Mouse (Mus musculus) kidney, embryonic 15.5 days (tissue): ENCODE measurements around the gene Gm19684. TPM values are rescaled to one million over a fixed set of nuclear protein-coding genes. Genes with fewer than 3 reads are reported as not detected.
"Not testable (repeated sequence)": the region's sequence is repeated elsewhere in the genome, so short reads cannot be mapped to it uniquely, and the experiment has no call there.

Source experiments
- ATAC-seq: fragments of 200-750 bp; cut with Nextera tagmentation; replicated peaks from 2 replicates; pipeline ENCODE4 v1.8.0; 2017; ENCODE audit warnings: moderate TSS enrichment; ENCODE audit not compliant: low FRiP score
- H3K27ac ChIP-seq: fragments of 300-500 bp; sonication (generic); 2 replicates; pipeline ENCODE4 v1.5.1; 2015; ENCODE audit warnings: mild to moderate bottlenecking, inconsistent platforms
- H3K27me3 ChIP-seq: fragments of 300-500 bp; sonication (generic); 2 replicates; pipeline ENCODE4 v1.6.1; 2015; ENCODE audit warnings: inconsistent platforms
- H3K36me3 ChIP-seq: fragments of 300-500 bp; sonication (generic); 2 replicates; pipeline ENCODE4 v1.6.1; 2015; ENCODE audit warnings: inconsistent platforms
- H3K4me1 ChIP-seq: fragments of 300-500 bp; sonication (generic); 2 replicates; pipeline ENCODE4 v1.6.1; 2015; ENCODE audit warnings: inconsistent platforms
- H3K4me2 ChIP-seq: fragments of 300-500 bp; sonication (generic); 2 replicates; pipeline ENCODE4 v1.6.1; 2015; ENCODE audit warnings: moderate library complexity, mild to moderate bottlenecking, inconsistent platforms
- H3K4me3 ChIP-seq: fragments of 300-500 bp; sonication (generic); replicated peaks from 2 replicates; pipeline ENCODE4 v1.5.1; 2015; ENCODE audit warnings: mild to moderate bottlenecking, inconsistent platforms
- H3K9ac ChIP-seq: fragments of 300-500 bp; sonication (generic); 2 replicates; pipeline ENCODE4 v1.6.1; 2015; ENCODE audit warnings: mild to moderate bottlenecking, inconsistent platforms
- H3K9me3 ChIP-seq: fragments of 300-500 bp; sonication (generic); replicated peaks from 2 replicates; pipeline ENCODE4 v1.6.1; 2016; ENCODE audit warnings: inconsistent platforms
- WGBS: fragments of 180-500 bp; shearing (Covaris S2); methylation state at CpG from one replicate; pipeline ENCODE4 v1.1.7; 2015; ENCODE audit warnings: mixed read lengths; 5-methylcytosine and 5-hydroxymethylcytosine counted together
- polyA plus RNA-seq: library from polyadenylated mRNA; unstranded; fragments of >200 nt; fragmentation: Nextera tagmentation; extraction: Ambion mirVana; gene quantifications from 2 replicates; pipeline ENCODE4 v1.2.1, GENCODE M21; 2015

Gm19684 gene
- polyA plus RNA-seq, 1 experiment from 2014 or later, result not detected

DNA sequence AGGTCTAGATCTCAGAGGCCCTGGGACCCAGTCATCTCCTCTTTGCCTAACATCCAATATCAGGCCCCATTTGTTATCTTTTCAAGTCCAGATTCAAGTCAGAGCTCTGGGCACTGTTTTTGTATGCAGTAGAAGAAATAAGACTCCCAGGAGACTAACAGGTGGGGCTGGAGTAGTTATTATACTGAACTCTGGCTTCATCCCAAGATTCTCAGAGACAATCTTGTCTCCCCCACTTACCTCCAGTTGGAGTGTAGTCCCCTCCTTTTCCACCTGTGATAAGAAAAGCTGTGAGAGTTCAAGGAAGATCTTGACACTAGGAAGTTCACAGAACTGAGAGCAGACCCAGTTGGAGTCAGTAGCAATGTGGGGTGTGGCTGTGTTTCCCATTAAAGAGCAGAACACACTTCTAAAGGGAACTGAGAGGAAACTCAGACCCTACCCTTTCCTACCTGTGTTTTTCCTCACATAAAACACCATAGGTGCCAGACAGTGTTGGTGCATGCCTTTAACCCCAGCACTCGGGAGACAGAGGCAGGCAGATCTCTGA lies 14.9 kb downstream of the Gm19684 start:
- ATAC-seq, H3K9me3 ChIP-seq, H3K4me1 ChIP-seq, H3K4me3 ChIP-seq, H3K36me3 ChIP-seq, H3K9ac ChIP-seq, H3K27ac ChIP-seq, H3K4me2 ChIP-seq: not testable (repeated sequence)
- H3K27me3 ChIP-seq, result peaks cover 63% of the 10 kb centered on the region
- WGBS, result 76% methylated on average over 1 of the region's 1 CpGs

DNA sequence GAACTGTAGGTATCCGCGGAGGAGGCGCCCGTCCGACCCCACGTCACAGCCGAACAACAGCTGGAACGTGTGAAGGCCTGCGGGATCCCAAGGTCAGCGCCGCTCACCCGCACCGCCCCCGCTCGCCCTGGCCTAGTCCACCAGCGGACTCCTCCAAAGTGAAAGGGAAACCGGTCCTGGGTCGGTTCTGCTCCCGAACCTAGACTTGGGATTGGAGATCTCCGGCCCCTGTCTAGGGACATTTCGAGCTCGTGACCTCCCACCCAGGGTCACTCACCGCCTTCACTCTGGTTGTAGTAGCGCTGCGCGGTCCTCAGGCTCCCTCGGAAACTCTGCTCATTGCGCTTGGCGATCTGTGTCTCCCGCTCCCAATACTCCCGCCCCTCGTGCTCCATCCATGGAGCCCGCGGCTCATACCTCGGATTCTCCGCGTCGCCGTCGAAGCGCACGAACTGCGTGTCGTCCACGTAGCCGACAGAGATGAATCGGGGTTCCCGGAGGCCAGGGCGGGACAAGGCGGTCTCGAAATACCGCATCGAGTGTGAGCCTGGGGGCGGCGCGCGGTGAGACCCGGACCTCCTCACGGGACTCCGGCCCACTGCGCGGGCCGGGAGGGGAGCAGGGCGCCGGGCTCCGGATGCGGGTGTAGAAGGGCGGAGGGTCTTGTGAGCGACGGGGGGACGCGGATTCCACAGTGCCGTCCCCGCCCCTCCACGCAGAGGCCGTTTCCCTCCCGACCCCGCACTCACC lies 23.8 kb downstream of the Gm19684 start:
- Histone ChIP-seq H3K9me3 (no peaks in the 10 kb centered on the region), H3K36me3 (no peaks in the 10 kb centered on the region), H3K4me1 (peaks cover 11% of the 10 kb centered on the region), H3K4me3 (peak overlapping the region; percentile 41), H3K4me2 (peak overlapping the region; percentile 66), H3K27me3 (peaks cover 81% of the 10 kb centered on the region), H3K9ac (no peak overlapping the region), H3K27ac (no peak overlapping the region)
- ATAC-seq, result 0 out of 2 replicates have a peak, but pooled peaks have one; percentile 54
- 1% methylated on average over 78 of the region's 78 CpGs for WGBS

DNA sequence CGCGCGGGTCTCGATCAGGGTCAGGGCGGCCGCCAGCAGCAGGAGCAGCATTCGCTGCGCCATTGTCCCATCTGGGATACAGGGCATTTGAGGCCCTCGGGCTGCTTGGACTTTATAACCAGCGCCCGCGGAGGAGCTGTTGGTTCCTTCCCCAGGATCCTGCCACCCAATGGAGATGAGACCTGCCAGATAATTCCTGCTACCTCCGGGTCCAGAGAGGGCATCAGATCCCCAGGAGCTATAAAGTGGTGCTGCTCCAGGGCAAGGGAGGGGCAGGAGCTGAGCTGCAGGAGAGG lies 24.3 kb downstream of the Gm19684 start:
- ATAC-seq, H3K9ac ChIP-seq, H3K27ac ChIP-seq, H3K36me3 ChIP-seq, H3K9me3 ChIP-seq: not testable (repeated sequence)
- H3K27me3 ChIP-seq, result peaks cover 80% of the 10 kb centered on the region
- peak overlapping the region; percentile 66 for H3K4me2 ChIP-seq
- 2% methylated on average over 13 of the region's 13 CpGs for WGBS
- H3K4me1 ChIP-seq, result peaks cover 11% of the 10 kb centered on the region
- peak overlapping the region; percentile 41 for H3K4me3 ChIP-seq

DNA sequence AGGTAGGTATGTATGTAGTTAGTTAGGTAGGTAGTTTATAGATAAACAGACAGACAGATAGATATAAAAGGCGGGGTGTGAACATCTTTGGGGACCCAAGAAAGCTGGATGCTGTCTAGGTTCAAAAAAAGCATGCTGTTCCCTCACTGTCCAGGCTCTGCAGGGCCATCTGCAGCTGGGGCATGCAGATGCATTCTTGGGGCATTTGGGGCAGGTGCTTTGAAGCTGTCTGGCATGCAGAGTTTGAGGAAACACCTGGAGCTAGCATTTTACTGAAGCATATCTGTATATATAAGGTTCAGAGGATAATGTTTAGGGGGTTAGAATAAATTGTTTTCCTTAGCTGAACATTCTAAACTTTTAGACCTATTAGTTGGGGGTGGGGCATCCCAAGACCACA lies 25.5 kb downstream of the Gm19684 start:
- H3K9ac ChIP-seq, H3K4me2 ChIP-seq, H3K9me3 ChIP-seq, ATAC-seq, H3K4me3 ChIP-seq, H3K36me3 ChIP-seq, H3K27ac ChIP-seq: not testable (repeated sequence)
- peaks cover 11% of the 10 kb centered on the region for H3K4me1 ChIP-seq
- peaks cover 77% of the 10 kb centered on the region for H3K27me3 ChIP-seq
- 89% methylated on average over 1 of the region's 1 CpGs for WGBS

DNA sequence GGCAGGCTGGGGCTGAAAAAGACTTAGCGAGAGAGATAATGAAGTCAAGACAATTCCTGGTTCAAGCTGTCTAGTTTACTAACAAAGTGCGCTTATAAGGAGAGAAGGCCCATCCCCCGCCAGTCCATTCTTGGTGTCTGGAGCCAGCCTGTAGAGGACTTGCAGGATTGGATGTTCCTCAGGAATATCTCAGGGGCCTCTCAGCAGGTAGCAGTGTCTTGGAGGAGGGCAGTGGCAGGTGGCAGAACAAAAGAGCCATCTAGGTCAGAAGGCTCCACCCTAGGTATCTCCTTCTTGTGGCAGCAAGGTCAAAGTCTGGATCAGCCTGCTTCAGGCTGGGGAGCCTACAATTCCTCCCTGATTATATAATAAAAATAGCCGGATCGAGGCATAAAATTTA lies 27.0 kb downstream of the Gm19684 start:
- Histone ChIP-seq H3K4me1 (peaks cover 11% of the 10 kb centered on the region), H3K27me3 (peaks cover 79% of the 10 kb centered on the region)
- not testable (repeated sequence) for H3K4me3 ChIP-seq, ATAC-seq, H3K27ac ChIP-seq, H3K4me2 ChIP-seq, H3K9me3 ChIP-seq, H3K9ac ChIP-seq, H3K36me3 ChIP-seq
- 78% methylated on average over 5 of the region's 5 CpGs for WGBS

DNA sequence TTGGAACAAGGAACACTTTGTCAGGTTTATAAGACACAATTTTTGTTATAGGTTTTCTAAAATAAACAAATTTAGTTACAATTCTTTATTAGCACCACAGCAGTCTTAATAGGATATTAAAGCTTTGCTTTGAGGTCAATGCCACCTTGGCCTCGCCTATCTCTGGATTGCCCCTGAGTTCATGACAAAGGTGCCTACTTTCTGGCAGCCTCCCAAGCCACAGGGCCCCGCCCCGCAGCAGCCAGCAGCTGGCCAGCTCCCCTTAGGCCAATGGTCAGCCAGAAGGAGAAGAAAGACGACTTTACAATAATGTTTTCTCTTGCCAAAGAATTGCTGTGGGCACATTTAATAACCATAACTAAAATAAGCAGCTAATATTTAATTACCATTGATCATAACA lies 29.7 kb downstream of the Gm19684 start:
- H3K9ac ChIP-seq, H3K27ac ChIP-seq, H3K4me1 ChIP-seq, H3K9me3 ChIP-seq, H3K4me2 ChIP-seq, H3K36me3 ChIP-seq, ATAC-seq, H3K4me3 ChIP-seq: not testable (repeated sequence)
- H3K27me3 ChIP-seq, result peaks cover 81% of the 10 kb centered on the region
- 41% methylated on average over 4 of the region's 4 CpGs for WGBS

DNA sequence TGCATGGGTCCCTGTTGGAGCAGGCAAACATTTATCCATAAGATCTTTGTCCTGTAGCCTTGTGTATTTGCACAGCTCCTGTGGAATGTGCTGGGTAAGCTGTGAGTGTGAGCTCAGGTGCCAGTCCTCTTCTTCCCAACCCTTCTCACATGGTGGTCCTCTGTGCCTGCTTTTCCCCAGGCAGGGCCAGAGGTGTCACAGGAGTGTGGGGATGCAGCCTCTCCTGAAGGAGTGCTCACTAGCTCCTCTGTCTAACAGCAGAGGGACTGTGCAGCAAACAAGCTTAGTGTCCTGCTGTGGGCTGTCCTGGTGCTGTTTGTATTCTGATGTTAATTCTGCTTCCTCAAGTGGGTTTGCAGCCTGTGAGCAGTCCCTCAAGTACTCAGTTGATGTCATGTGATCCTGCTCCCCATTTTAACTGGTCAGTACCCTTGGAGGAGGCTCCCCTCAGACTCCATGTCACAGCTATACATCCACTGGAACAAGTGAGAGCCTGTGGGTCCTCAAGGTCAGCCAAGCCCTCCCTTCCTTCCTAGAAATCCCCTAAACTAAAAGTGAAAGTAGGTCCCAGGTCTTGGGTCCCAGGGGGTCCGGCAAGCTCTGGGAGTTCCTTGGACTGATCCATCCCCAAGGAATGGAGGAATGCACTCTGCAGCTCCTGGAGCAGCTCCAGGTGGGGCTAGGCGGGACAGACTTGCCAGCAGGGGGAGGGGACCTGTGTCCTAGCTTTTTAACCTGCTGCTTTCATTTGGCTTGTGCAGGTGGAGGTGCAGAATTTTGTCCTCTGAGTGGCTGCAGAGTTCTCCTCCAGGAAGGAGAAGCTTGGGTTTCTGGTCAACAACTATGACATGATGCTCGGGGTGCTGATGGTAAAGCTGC lies 33.0 kb downstream of the Gm19684 start:
- WGBS, result 12% methylated on average over 3 of the region's 3 CpGs
- Histone ChIP-seq H3K27ac (no peak overlapping the region), H3K27me3 (peaks cover 85% of the 10 kb centered on the region), H3K4me1 (peaks cover 5% of the 10 kb centered on the region; the same call in 1 of the 2 replicates), H3K4me3 (no peak overlapping the region), H3K9me3 (no peaks in the 10 kb centered on the region), H3K36me3 (no peaks in the 10 kb centered on the region), H3K9ac (no peak overlapping the region), H3K4me2 (no peak overlapping the region)
- ATAC-seq, result no peak

DNA sequence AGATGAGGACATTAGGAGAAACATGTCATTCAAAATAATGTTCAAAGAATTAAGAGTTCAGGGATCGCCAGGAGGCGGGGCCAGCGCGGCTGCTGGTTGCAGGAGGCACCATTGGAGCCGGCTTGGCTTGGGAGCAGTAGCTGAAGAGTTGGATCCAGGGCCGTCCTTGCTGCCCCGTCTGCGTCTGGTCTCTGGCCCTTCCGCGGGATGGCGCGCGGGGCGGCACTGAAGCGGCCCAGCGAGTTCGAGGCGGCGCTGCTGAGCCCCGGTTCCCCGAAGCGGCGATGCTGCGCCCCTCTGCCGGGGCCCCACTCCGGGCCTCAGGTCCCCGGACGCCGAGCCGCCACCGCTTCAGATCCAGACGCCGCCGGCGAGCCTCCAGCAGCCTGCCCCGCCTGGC lies 36.3 kb downstream of the Gm19684 start:
- not testable (repeated sequence) for H3K9ac ChIP-seq, ATAC-seq, H3K36me3 ChIP-seq, H3K9me3 ChIP-seq, H3K4me1 ChIP-seq, H3K27ac ChIP-seq
- H3K4me3 ChIP-seq, result peak overlapping the region; percentile 36
- H3K27me3 ChIP-seq, result peaks cover 91% of the 10 kb centered on the region
- WGBS, result under 1% methylated on average over 36 of the region's 36 CpGs
- H3K4me2 ChIP-seq, result peak overlapping the region; percentile 60

DNA sequence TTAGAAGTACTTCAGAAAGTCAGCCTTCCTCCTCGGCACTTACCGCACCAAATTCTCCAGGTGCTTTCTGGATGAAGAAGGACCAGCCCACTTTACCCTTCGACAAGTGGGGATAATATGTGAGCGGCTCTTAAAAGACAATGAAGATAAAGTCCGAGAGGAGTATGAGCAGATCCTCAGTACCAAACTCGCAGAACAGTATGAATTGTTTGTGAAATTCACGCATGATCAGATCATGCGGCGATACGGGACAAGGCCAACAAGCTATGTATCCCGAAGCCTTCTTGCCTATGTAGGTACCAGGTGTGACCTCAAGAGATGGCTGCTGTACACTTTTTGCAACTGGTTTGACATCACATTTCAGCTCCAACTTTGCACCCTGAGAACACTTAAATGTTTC lies 36.8 kb downstream of the Gm19684 start:
- not testable (repeated sequence) for H3K27ac ChIP-seq, H3K9ac ChIP-seq
- peaks cover 91% of the 10 kb centered on the region for H3K27me3 ChIP-seq

DNA sequence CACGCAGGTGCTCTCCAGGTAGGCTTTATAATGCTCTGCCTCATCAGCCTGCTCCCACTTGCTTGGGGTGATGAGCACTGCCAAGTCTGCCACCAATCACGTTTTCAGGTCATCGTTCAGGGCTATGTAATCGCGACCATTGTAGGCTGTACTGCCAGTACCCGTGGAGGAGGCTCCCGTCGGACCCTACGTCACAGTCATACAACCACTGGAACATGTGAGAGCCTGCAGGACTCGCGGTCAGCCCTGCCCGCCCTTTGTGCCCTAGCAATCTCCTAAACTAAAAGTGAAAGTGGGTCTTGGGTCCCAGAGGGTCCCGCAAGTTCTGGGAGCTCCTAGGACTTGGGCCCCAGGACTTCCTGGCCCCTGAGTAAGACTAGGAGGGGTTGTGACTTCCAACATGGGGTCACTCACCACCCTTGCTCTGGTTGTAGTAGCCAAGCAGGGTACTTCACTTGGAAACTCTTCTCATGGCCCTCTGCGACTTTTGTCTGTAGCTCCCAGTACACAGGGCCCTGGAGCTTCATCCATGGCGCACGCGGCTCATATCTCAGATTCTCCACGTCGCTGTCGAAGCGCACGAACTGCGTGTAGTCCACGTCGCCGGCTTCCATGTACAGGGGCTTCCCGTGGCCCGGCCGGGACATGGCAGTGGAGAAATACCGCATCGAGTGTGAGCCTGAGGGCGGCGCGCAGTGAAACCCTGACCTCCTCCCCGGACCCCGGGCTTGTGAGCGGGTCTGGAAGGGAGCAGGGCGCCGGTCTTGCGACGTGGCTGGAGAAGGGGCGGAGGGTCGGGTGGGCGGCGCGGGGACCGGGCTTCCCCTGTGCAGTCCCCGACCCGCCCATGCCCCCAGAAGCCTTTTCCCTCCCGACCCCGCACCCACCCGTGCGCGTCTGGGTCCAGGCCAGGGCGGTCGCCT lies 39.9 kb downstream of the Gm19684 start:
- H3K4me2 ChIP-seq, result peak overlapping the region; percentile 43
- peaks cover 91% of the 10 kb centered on the region for H3K27me3 ChIP-seq
- no peaks in the 10 kb centered on the region for H3K9me3 ChIP-seq
- ATAC-seq, result 0 out of 2 replicates have a peak, but pooled peaks have one; percentile 15
- H3K36me3 ChIP-seq, result no peaks in the 10 kb centered on the region
- no peak overlapping the region for H3K9ac ChIP-seq
- H3K4me1 ChIP-seq, result peaks cover 9% of the 10 kb centered on the region; the same call in 1 of the 2 replicates
- H3K4me3 ChIP-seq, result peak overlapping the region; percentile 18
- H3K27ac ChIP-seq, result no peak overlapping the region
- 2% methylated on average over 56 of the region's 56 CpGs for WGBS

More for the DNA sequence above, 36.8 kb downstream of the Gm19684 start:
- H3K4me1 ChIP-seq, ATAC-seq, H3K9me3 ChIP-seq, H3K36me3 ChIP-seq: not testable (repeated sequence)
- Histone ChIP-seq H3K4me2 (peak overlapping the region; percentile 60), H3K4me3 (peak overlapping the region; percentile 36; the same call in 1 of the 2 replicates)
- 11% methylated on average over 11 of the region's 11 CpGs for WGBS

DNA sequence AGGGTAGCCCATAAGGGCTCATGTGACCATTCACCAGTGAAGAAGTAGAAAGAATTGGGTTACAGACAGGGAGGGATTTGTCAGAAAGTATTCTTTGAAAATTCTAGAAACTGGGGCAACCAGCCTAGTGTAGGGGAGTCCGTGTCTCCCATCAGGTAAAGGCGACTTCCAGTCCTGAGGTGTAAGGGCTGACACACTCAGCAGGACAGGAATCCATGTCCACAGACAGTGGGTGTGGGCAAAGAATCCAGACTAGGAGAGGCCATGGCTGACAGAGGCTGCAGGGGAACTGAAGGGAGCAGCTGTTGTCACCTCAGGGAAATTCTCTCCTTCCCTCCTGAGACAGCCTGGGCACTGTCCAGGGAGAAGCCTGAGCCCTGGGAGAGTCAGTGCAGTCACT lies 45.4 kb downstream of the Gm19684 start:
- not testable (repeated sequence) for ATAC-seq, H3K9ac ChIP-seq, H3K9me3 ChIP-seq, H3K4me3 ChIP-seq, H3K4me2 ChIP-seq, H3K27ac ChIP-seq, H3K36me3 ChIP-seq
- peaks cover 91% of the 10 kb centered on the region for H3K27me3 ChIP-seq
- 17% methylated on average over 2 of the region's 2 CpGs for WGBS
- H3K4me1 ChIP-seq, result peaks cover 11% of the 10 kb centered on the region
